Mouse (Mus musculus) olfactory bulb, adult 2 months (tissue): ENCODE results near the gene Fam166a.

Experiments
- CTCF ChIP-seq: fragments of 200-500 bp; IDR thresholded peaks from 2 replicates; pipeline ENCODE4 v1.5.1; 2012; ENCODE audit warnings: low read depth, mild to moderate bottlenecking, low read length, moderate library complexity; ENCODE audit not compliant: insufficient read depth
- POLR2A ChIP-seq: fragments of 200-500 bp; IDR thresholded peaks from 2 replicates; pipeline ENCODE4 v1.6.1; 2012; ENCODE audit warnings: mild to moderate bottlenecking, low read depth, low read length, moderate library complexity; ENCODE audit not compliant: insufficient read depth

- TF ChIP-seq CTCF (no peak), POLR2A (no peak)
Observed at GRCm38 (mm10) chr2:25238106-25238505, 19.6 kb downstream of the Fam166a start.
